Mouse (Mus musculus) testis, adult 2 months (tissue): Measurements from ENCODE around the gene Pygm. TPM values are rescaled to one million over a fixed set of nuclear protein-coding genes. Genes with fewer than 3 reads are reported as not detected.

Experiments
- H3K27ac ChIP-seq: fragments of 200-500 bp; 2 replicates; pipeline ENCODE4 v1.5.1; 2012; ENCODE audit warnings: low read depth, low read length; ENCODE audit not compliant: control insufficient read depth, insufficient read depth
- H3K27me3 ChIP-seq: fragments of 200-500 bp; 2 replicates; pipeline ENCODE4 v1.6.1; 2012; ENCODE audit warnings: mild to moderate bottlenecking, low read length, moderate library complexity; ENCODE audit not compliant: control insufficient read depth, insufficient read depth
- H3K36me3 ChIP-seq: fragments of 200-500 bp; 2 replicates; pipeline ENCODE4 v1.6.1; 2012; ENCODE audit warnings: mild to moderate bottlenecking, low read length; ENCODE audit not compliant: control insufficient read depth, insufficient read depth
- H3K4me1 ChIP-seq: fragments of 200-500 bp; 2 replicates; pipeline ENCODE4 v1.6.1; 2012; ENCODE audit warnings: low read length; ENCODE audit not compliant: control insufficient read depth, insufficient read depth
- H3K4me3 ChIP-seq: fragments of 200-500 bp; 2 replicates; pipeline ENCODE4 v1.5.1; 2012; ENCODE audit warnings: low read depth, mild to moderate bottlenecking, low read length, moderate library complexity, mixed read lengths; ENCODE audit not compliant: control insufficient read depth
- CTCF ChIP-seq: fragments of 200-500 bp; IDR thresholded peaks from 2 replicates; pipeline ENCODE4 v1.5.1; 2012; ENCODE audit warnings: low read depth, mild to moderate bottlenecking, inconsistent platforms, low read length, moderate library complexity; ENCODE audit not compliant: control insufficient read depth, insufficient read depth, insufficient replicate concordance
- POLR2A ChIP-seq: fragments of 200-500 bp; IDR thresholded peaks from 2 replicates; pipeline ENCODE4 v1.6.1; 2012; ENCODE audit warnings: low read depth, mild to moderate bottlenecking, inconsistent platforms, low read length, moderate library complexity; ENCODE audit not compliant: control insufficient read depth
- polyA plus RNA-seq: library from polyadenylated mRNA; depleted of rRNA; stranded (reverse); fragments of >200 nt; gene quantifications from 2 replicates; pipeline ENCODE4 v1.2.3, GENCODE M21; 2012; rRNA removed

Gene Pygm
- 6.9 and 7.6 TPM in 2 replicates for polyA plus RNA-seq

GRCm38 (mm10) chr19:6384128-6384527 lies at the start of gene Pygm:
Gene Pygm, plus strand, starts transcription at chr19:6384399.
- Histone ChIP-seq H3K27me3 (no peaks in the 10 kb centered on the region), H3K36me3 (no peaks in the 10 kb centered on the region), H3K4me3 (no peak within 1 kb of the TSS), H3K4me1 (no peaks in the 10 kb centered on the region), H3K27ac (no peak within 1 kb of the TSS)
- TF ChIP-seq POLR2A (peak; percentile 46; the same call in 1 of the 2 replicates), CTCF (no peak)

DNA sequence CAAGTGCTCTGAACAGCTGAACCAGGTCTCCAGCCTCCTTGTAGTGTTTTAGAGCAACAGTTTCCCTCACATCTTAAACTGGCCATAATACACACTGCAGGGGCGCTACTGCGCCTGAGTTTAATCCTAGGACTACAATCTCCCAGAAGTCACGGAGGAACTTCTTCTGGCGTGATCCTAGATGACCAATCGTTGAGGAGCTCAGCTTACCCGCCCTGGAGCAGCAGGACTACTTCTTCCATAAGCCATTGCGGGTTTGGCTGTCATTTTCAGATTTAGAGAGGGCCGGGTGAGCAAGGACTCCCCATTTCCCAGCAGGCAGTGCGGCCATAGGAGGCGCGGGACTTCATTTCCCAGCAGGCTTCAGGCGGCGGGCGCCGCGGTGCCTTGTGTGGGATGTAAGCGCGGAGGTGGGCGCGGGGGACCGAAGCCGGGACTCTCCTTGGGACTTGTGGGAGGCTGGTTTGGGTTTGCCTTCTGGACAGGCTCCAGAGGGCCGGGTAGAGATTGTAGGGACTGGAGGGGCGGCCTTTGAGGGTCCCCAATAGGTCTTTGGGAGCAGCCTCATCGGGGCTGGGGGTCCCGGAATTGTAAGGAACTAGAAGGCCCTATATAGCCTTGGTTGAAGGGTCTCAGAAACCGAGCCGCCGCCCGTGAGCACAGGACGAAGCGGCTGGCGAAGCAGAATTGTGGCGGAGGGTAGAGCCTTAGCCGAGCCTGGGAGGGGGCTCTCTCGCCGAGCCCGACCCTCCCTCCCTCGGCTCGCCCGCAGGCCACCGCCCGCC lies 49.3 kb upstream of the Pygm start, which contains the start of gene Men1:
Men1 (plus strand) TSS at position 307 of the 785 bp plus-strand sequence.
- peaks cover 22% of the 10 kb centered on the region for H3K4me1 ChIP-seq
- no peaks in the 10 kb centered on the region for H3K27me3 ChIP-seq
- TF ChIP-seq POLR2A (peak; percentile 71), CTCF (no peak)
- no peaks in the 10 kb centered on the region; the same call in none of the 2 replicates for H3K36me3 ChIP-seq
- peak within 1 kb of the TSS; percentile 93 for H3K4me3 ChIP-seq
- peak within 1 kb of the TSS; percentile 83 for H3K27ac ChIP-seq

- no peaks in the 10 kb centered on the region; the same call in none of the 2 replicates for H3K36me3 ChIP-seq
- H3K4me1 ChIP-seq: peaks cover 28% of the 10 kb centered on the region
- no peak overlapping the region for H3K27ac ChIP-seq
These were observed 48.8 kb upstream of the Pygm start for GRCm38 (mm10) chr19:6335458-6335827.

GRCm38 (mm10) chr19:6336920-6337319 lies 47.3 kb upstream of the Pygm start:
- H3K27ac ChIP-seq: no peak overlapping the region
- no peak overlapping the region for H3K4me3 ChIP-seq
- H3K27me3 ChIP-seq: no peaks in the 10 kb centered on the region
- H3K4me1 ChIP-seq: peaks cover 30% of the 10 kb centered on the region
- H3K36me3 ChIP-seq: no peaks in the 10 kb centered on the region; the same call in none of the 2 replicates
- TF ChIP-seq POLR2A (no peak), CTCF (no peak)

More at GRCm38 (mm10) chr19:6335458-6335827, 48.8 kb upstream of the Pygm start:
- H3K27me3 ChIP-seq: no peaks in the 10 kb centered on the region
- TF ChIP-seq POLR2A (no peak; the same call in 1 of the 2 replicates), CTCF (no peak)
- peak overlapping the region; percentile 93 for H3K4me3 ChIP-seq

DNA sequence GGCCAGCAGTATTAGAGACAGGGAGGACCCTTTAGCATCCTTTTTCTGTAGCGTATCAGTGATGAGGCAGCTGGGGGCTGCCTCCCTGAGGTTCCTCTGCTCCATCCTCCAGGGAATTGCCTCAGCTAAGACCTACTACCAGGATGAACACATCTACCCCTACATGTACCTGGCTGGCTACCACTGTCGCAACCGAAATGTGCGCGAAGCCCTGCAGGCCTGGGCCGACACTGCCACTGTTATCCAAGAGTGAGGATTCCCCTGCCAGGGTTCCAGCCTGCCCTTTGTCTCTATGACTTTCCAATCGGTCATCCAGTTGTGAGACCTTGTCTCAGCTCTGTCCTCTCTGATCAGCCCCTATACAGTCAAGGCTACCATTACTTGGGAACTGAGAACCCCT lies 46.0 kb upstream of the Pygm start:
- no peak overlapping the region for H3K27ac ChIP-seq
- TF ChIP-seq CTCF: no peak
- TF ChIP-seq POLR2A: no peak
- H3K27me3 ChIP-seq: no peaks in the 10 kb centered on the region
- H3K4me1 ChIP-seq: peaks cover 28% of the 10 kb centered on the region
- no peak overlapping the region for H3K4me3 ChIP-seq
- no peaks in the 10 kb centered on the region; the same call in none of the 2 replicates for H3K36me3 ChIP-seq

DNA sequence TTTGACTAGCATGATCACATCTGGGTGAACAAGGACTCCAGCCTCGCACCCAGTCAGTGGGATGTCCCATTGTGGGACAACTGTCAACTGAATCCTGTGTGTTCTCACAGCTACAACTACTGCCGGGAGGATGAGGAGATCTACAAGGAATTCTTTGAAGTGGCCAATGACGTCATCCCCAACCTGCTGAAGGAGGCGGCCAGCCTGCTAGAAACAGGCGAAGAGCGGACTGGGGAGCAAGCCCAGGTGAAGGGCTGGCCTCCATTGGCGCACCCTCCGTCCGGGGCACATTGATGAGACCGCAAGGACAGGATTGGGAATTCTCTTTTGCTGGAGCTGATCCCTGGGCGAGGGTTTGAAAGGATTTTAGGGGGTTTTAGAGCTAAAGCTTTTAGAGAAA lies 45.5 kb upstream of the Pygm start:
- Histone ChIP-seq H3K27ac (no peak overlapping the region), H3K27me3 (no peaks in the 10 kb centered on the region), H3K4me3 (no peak overlapping the region), H3K36me3 (no peaks in the 10 kb centered on the region; the same call in none of the 2 replicates), H3K4me1 (peaks cover 28% of the 10 kb centered on the region)
- TF ChIP-seq CTCF: no peak
- TF ChIP-seq POLR2A: no peak

DNA sequence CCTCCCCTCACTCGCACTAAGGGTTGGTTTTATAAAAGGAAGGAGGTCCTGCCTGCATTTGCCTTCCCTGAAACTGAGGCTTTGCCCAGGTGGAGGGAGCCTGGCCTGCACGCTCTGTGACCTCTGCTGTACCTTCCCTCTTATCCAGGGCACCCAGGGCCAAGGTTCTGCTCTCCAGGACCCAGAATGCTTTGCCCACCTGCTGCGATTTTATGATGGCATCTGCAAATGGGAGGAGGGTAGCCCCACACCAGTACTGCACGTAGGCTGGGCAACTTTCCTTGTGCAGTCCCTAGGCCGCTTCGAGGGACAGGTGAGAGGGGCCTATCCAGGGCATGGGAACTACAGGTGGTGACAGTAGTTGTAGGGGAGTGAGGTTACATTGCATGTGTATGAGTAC lies 45.0 kb upstream of the Pygm start:
- no peak for TF ChIP-seq CTCF
- TF ChIP-seq POLR2A: no peak
- no peaks in the 10 kb centered on the region for H3K27me3 ChIP-seq
- no peak overlapping the region for H3K4me3 ChIP-seq
- peaks cover 27% of the 10 kb centered on the region for H3K4me1 ChIP-seq
- no peak overlapping the region for H3K27ac ChIP-seq
- H3K36me3 ChIP-seq: no peaks in the 10 kb centered on the region; the same call in none of the 2 replicates
